Mouse (Mus musculus) left cerebral cortex, postnatal 4 days (tissue): Measurements from ENCODE around the gene Csdc2. TPM values are rescaled to one million over a fixed set of nuclear protein-coding genes. Genes with fewer than 3 reads are reported as not detected.
"Not testable (repeated sequence)": the region's sequence is repeated elsewhere in the genome, so short reads cannot be mapped to it uniquely, and the experiment has no call there.

Source experiments
- DNase-seq: peaks from one replicate; pipeline ENCODE4 v3.0.0-alpha.2; 2022
- intact Hi-C: fragments of 180-260 bp; cut with DNase I; formaldehyde crosslinking; loops from one replicate; pipeline ENCODE4 v1.15.1; 2025
- total RNA-seq, 2 experiments: library from RNA; stranded (reverse); gene quantifications; 2 replicates each; pipeline ENCODE4 v1.2.3; 2021

Gene Csdc2
- total RNA-seq, 2 experiments from 2014 or later = 191 to 201 TPM

DNA sequence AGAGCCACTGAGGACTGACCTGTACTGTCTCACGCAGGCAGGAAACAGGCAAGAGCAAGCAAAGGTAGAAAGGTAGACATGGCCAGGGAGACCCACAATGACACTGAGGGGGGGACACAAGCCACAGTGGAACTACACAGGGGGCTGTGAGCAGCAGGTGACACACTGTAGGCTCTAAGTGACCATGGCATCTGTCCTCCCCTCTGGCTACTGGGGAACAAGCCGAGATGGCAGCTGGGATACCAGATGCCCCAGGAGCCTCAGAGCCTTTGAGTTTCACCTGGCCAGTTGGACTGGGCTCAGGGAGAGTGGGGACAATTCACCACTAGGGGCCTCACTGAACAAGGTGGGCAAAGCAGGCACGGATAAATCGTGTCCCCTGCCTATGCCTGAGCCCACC lies 15.8 kb downstream of the Csdc2 start:
- intact Hi-C loops = no loop called here
- DNase-seq = no peak

- intact Hi-C loops = no loop called here
- no peak for DNase-seq
Measured at GRCm38 (mm10) chr15:81954151-81954583, 17.6 kb downstream of the Csdc2 start.

GRCm38 (mm10) chr15:81954716-81955115 lies 18.2 kb downstream of the Csdc2 start:
- DNase-seq = no peak
- intact Hi-C loops = no loop called here

DNA sequence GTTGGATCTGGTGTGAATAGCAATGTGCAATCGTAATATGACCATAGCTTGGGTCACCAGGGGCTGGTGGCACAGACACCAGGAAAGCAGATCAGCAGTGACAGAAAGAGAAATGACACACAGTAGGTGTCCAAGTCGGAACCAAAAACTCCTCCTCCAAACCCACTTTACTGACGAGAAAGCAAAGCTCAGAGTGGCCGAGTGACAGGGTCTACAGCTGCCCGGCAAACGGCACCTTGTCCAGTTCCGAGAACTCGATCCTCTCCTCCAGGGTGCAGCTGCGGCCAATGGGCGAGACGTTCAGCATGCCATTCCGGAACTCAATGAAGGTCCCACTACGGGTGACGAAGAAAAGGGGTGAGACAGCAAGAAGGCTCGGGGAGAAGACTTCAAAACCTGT lies 18.9 kb downstream of the Csdc2 start:
- no peak for DNase-seq
- intact Hi-C loops = no loop called here

GRCm38 (mm10) chr15:81956457-81956856 lies 19.9 kb downstream of the Csdc2 start:
- peak; percentile 55 for DNase-seq
- intact Hi-C loops = no loop called here

GRCm38 (mm10) chr15:81957598-81957997 lies 21.0 kb downstream of the Csdc2 start:
- intact Hi-C loops = no loop called here
- no peak for DNase-seq

GRCm38 (mm10) chr15:81958906-81959305 lies 22.3 kb downstream of the Csdc2 start:
- intact Hi-C loops = no loop called here

GRCm38 (mm10) chr15:81960171-81961077 lies 23.9 kb downstream of the Csdc2 start, which contains the start of gene Pmm1:
TSS of gene Pmm1 (minus strand) at chr15:81960930.
- DNase-seq = peak; percentile 99
- intact Hi-C loops = no loop called here

More at GRCm38 (mm10) chr15:81958906-81959305, 22.3 kb downstream of the Csdc2 start:
- DNase-seq = no peak

GRCm38 (mm10) chr15:81961078-81961451 lies 24.5 kb downstream of the Csdc2 start:
- intact Hi-C loops = no loop called here
- DNase-seq = no peak

- no peak for DNase-seq
- intact Hi-C loops = no loop called here
Measured at GRCm38 (mm10) chr15:81964262-81964661, 27.7 kb downstream of the Csdc2 start.

GRCm38 (mm10) chr15:81964980-81965545 lies 28.5 kb downstream of the Csdc2 start:
- DNase-seq = no peak
- intact Hi-C loops = no loop called here

GRCm38 (mm10) chr15:81966062-81966829 lies 29.7 kb downstream of the Csdc2 start:
- intact Hi-C loops = no loop called here
- no peak for DNase-seq

GRCm38 (mm10) chr15:81967821-81968220 lies 31.3 kb downstream of the Csdc2 start:
- intact Hi-C loops = no loop called here
- DNase-seq = no peak

DNA sequence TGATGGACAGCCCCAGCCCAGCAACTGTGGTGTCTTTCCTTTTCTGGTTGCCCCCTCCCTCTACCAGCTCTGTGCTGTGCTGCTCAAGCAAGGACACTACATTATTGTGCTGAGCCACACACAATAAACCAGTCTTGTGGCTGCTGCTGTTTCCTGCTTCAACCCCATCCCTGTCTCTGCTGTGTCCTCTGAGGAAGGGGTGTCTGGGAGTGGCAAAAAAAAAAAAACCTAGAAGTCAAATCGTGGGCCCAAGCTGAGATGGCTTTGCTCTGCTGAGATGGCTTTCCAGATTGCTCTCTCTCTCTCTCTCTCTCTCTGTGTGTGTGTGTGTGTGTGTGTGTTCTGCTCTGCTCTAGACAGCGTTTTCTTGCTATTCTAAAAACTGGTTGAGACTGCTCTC lies 31.9 kb downstream of the Csdc2 start:
- DNase-seq = no peak
- intact Hi-C loops = no loop called here

GRCm38 (mm10) chr15:81969173-81969572 lies 32.6 kb downstream of the Csdc2 start:
- intact Hi-C loops = no loop called here
- DNase-seq = no peak

GRCm38 (mm10) chr15:81969635-81970034 lies 33.1 kb downstream of the Csdc2 start:
- intact Hi-C loops, DNase-seq: not testable (repeated sequence)

DNA sequence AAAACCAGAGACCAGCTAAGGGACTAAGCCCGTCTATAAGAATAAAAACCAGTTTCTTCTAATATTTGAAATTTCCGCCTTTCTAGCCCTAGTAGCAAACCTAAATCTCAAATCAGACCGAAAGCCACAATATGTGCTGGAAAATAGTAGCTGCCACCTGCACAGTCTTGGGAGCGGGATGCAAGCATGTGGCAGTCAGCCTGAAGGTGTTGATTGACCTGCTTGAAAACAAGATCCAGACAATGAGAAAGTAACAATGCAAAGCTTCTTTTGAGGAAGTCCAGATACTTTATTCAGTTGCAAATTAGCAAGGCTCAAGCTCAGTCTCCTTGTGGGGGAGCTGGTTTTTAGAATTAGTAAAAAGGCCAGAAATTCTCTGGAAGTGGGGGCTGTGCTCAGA lies 33.9 kb downstream of the Csdc2 start:
- DNase-seq, intact Hi-C loops: not testable (repeated sequence)

DNA sequence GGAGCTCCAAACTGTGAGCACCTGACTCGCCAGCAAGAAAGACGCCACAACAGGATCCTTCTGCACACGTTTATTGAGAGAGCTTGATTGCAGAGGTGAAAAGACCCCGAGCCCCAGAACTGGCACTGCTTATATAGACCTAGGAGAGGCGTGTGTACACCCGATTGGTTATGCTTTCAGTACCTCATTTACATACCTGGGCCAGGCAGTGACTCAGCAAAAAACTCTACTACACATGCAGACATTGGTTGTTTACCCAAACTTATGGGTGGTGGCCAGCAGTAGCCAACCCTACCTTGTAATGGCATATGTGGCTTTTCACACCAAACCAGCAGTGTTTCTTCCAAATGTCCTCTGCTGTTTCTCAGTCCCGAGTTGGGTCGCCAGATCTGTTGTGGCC lies 38.6 kb downstream of the Csdc2 start:
- intact Hi-C loops, DNase-seq: not testable (repeated sequence)

- intact Hi-C loops = no loop called here
- no peak for DNase-seq
Measured at GRCm38 (mm10) chr15:81980321-81980720, 43.8 kb downstream of the Csdc2 start, which contains the start of gene 1700029P11Rik. TSS of gene 1700029P11Rik (plus strand) at chr15:81980540.

DNA sequence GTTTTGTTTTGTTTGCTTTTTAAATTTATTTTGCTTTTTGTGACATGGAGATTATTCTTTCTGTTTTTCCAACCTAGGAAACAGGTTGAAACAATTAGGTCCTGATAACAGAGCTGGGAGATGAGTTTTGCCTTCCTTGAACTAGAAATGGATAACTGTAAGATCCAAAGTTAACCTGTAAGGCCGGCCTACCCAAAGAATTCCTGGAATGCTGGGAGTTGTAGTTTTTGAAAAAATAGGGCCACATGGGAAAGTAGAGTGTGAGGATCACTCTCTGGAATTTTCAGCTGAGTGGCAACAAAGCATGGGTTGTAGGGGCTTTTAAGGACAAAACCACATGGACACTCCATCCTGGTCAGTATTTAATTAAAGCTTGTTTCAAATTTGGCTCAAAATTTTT lies 45.6 kb downstream of the Csdc2 start:
- intact Hi-C loops = no loop called here
- no peak for DNase-seq
